14 mouse cellular contexts compared by ENCODE assay signal in the genomic region with DNA sequence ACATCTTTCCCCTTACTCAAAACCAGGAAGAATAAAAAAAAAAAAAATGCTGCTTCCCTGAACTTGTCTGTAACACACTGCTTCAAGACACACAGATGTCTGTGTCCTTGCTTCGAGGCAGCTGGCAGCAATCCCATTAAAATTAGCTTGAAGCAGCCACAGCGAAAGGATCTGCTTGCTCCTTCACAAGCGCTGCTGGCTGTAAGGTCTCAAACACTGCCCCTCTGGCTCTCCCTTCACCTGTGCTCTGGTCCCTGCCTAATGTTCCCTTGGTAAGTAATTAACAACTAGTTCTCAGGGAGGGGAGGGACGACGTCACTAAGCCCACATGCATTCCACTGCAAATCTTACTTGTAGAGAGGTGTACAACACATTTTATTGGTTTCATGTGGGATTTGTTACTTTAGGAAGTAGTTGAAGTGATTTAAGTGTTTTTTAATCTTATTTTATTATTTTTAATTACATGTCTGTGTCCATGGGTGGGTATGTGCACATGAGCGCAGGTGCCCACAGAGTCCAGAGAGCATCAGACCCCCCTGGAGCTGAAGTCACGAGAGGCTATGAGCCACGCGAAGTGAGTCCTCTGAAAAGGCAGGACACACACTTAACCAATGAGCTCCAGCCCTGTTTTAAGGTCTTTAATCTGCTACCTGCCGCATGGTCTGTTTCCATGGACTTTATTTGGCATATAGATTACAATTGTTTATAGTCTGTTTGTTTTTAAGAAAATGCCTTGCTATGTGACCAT.
DNase-seq lines count a peak whose midpoint lies in the region; ATAC-seq and TF ChIP-seq lines count a peak whose summit lies in the region.
"Had no signal": no experiment of that assay in that cellular context is flagged by ENCODE, and none has a peak within 500 bp of the region (broad histone marks: within the 10 kb centered on the region; RNA-seq: fewer than 3 reads in every experiment).

No protein-coding gene starts in this region.

- 0 out of 2 replicates have a peak overlapping the region, but pooled peaks have one; percentile 6 for H3K4me2 ChIP-seq in embryonic facial prominence, embryonic 15.5 days (replicated peaks)
- H3K4me2 ChIP-seq in kidney, postnatal 0 days (ENCODE audit: low read length) = no peak overlapping the region
- H3K4me2 ChIP-seq: neural tube, embryonic 12.5 days had no signal

- ATAC-seq in Patski = peak; percentile 53
- ATAC-seq in embryonic facial prominence, embryonic 15.5 days (ENCODE audit: insufficient number of reproducible peaks, low FRiP score, low TSS enrichment, low read depth) = no peak
- peak; percentile 79 for ATAC-seq in kidney, postnatal 0 days (replicated peaks; ENCODE audit: low FRiP score, low read depth)
- ATAC-seq: activated CD4-positive, CD25-positive, alpha-beta regulatory T cell, adult 4 months; inflammation-experienced regulatory T-cells, adult 6 months had no signal

- H3K27me3 ChIP-seq in Patski = peaks cover 3% of the 10 kb centered on the region
- no peaks in the 10 kb centered on the region for H3K27me3 ChIP-seq in embryonic facial prominence, embryonic 15.5 days
- H3K27me3 ChIP-seq in kidney, postnatal 0 days (ENCODE audit: insufficient read depth, low read length) = no peaks in the 10 kb centered on the region
- H3K27me3 ChIP-seq: neural tube, embryonic 12.5 days had no signal

- in situ Hi-C loops in Patski (cut with MboI; ENCODE audit: low pct_unique_long_range_greater_than_20kb) = no loop called here

- H3K27ac ChIP-seq in embryonic facial prominence, embryonic 15.5 days (replicated peaks) = no peak overlapping the region
- H3K27ac ChIP-seq in kidney, postnatal 0 days = no peak overlapping the region
- H3K27ac ChIP-seq: heart, embryonic 10.5 days; macrophage; neural tube, embryonic 12.5 days had no signal

- H3K4me3 ChIP-seq in embryonic facial prominence, embryonic 15.5 days (replicated peaks) = no peak overlapping the region
- H3K4me3 ChIP-seq in kidney, postnatal 0 days (replicated peaks; ENCODE audit: low read depth, low read length) = no peak overlapping the region
- H3K4me3 ChIP-seq: heart, embryonic 10.5 days; neural tube, embryonic 12.5 days had no signal

- WGBS in embryonic facial prominence, embryonic 15.5 days = 43% methylated on average over 10 of the region's 10 CpGs
- WGBS in kidney, postnatal 0 days = 42% methylated on average over 10 of the region's 10 CpGs

- H3K36me3 ChIP-seq in embryonic facial prominence, embryonic 15.5 days = no peaks in the 10 kb centered on the region
- H3K36me3 ChIP-seq in kidney, postnatal 0 days (ENCODE audit: insufficient read depth, low read length) = no peaks in the 10 kb centered on the region
- H3K36me3 ChIP-seq: heart, embryonic 10.5 days; neural tube, embryonic 12.5 days had no signal

- no peaks in the 10 kb centered on the region for H3K9me3 ChIP-seq in embryonic facial prominence, embryonic 15.5 days (replicated peaks)
- no peaks in the 10 kb centered on the region for H3K9me3 ChIP-seq in kidney, postnatal 0 days (replicated peaks; ENCODE audit: low read length)
- H3K9me3 ChIP-seq: heart, embryonic 10.5 days; neural tube, embryonic 12.5 days had no signal

- intact Hi-C loops in left cerebral cortex, postnatal 4 days (cut with DNase I) = no loop called here

- no peak for TF ChIP-seq CTCF in Patski (IDR thresholded peaks at IDR 0.05)
- TF ChIP-seq CTCF in kidney, postnatal 0 days (IDR thresholded peaks at IDR 0.05; ENCODE audit: low read depth) = no peak

- H3K9ac ChIP-seq in embryonic facial prominence, embryonic 15.5 days = no peak overlapping the region
- H3K9ac ChIP-seq in kidney, postnatal 0 days (ENCODE audit: low read depth, low read length) = 0 out of 2 replicates have a peak overlapping the region, but pooled peaks have one; percentile 13
- H3K9ac ChIP-seq: neural tube, embryonic 12.5 days had no signal

- H3K4me1 ChIP-seq in embryonic facial prominence, embryonic 15.5 days = peaks cover 7% of the 10 kb centered on the region; the same call in 1 of the 2 replicates
- H3K4me1 ChIP-seq in kidney, postnatal 0 days (replicated peaks; ENCODE audit: insufficient read depth, low read length) = 0 out of 2 replicates have a peak, but pooled peaks cover 8% of the 10 kb centered on the region
- H3K4me1 ChIP-seq: heart, embryonic 10.5 days; neural tube, embryonic 12.5 days had no signal

- peak; percentile 16 for DNase-seq in layer of hippocampus, adult 11-12 months (ENCODE audit: low spot score)
- DNase-seq in layer of hippocampus, adult 8-10 months (ENCODE audit: low spot score in 2 of 2) = no peak
- DNase-seq in Patski (ENCODE audit: low read depth, low spot score) = no peak
- peak; percentile 71 for DNase-seq in kidney, postnatal 0 days (ENCODE audit: low spot score)
- no peak for DNase-seq in gastrocnemius, postnatal 10 days
- no peak for DNase-seq in left cerebral cortex, postnatal 4 days
- DNase-seq: cerebellum, adult 11-12 months; liver had no signal

- POLR2A ChIA-PET in Patski (lab: Charles Lee) = interaction anchor here (0.6 kb wide), 1 partner anchor 339 kb away, joined by 5 read pairs; no protein-coding TSS in a partner anchor

- CTCF ChIA-PET in Patski (lab: Charles Lee) = no interaction called here

Comparison
In these comparisons a context has a peak if more than half of its experiments do, and no peak if none do; other contexts are left out.
1. DNase-seq: peak in layer of hippocampus, adult 11-12 months (single experiment) and kidney, postnatal 0 days (single experiment); none in layer of hippocampus, adult 8-10 months (0 of 2), Patski (single experiment), gastrocnemius, postnatal 10 days (single experiment) and left cerebral cortex, postnatal 4 days (single experiment).